Mouse (Mus musculus) liver, embryonic 14.5 days (tissue): ENCODE data around the gene Fbxl16. TPM values are rescaled to one million over a fixed set of nuclear protein-coding genes. Genes with fewer than 3 reads are reported as not detected.

Source experiments
- ATAC-seq: fragments of 200-750 bp; cut with Nextera tagmentation; 2 replicates; pipeline ENCODE4 v1.8.0; 2017; ENCODE audit warnings: moderate number of reproducible peaks, mild to moderate bottlenecking, moderate library complexity; ENCODE audit not compliant: insufficient read depth
- DNase-seq, 3 experiments: peaks; one replicate each; pipeline ENCODE4 v3.0.0-alpha.2; 2012 to 2013; ENCODE audit warnings: low read depth in 3 of 3, low spot score in 3 of 3
- H3K27ac ChIP-seq: fragments of 300-500 bp; sonication (generic); 2 replicates; pipeline ENCODE4 v1.5.1; 2014; ENCODE audit warnings: moderate library complexity, mild to moderate bottlenecking, control low read depth, inconsistent platforms
- H3K27me3 ChIP-seq: fragments of 300-500 bp; sonication (generic); 2 replicates; pipeline ENCODE4 v1.6.1; 2014; ENCODE audit warnings: mild to moderate bottlenecking, low read length, moderate library complexity; ENCODE audit not compliant: control insufficient read depth, insufficient read depth
- H3K36me3 ChIP-seq: fragments of 300-500 bp; sonication (generic); replicated peaks from 2 replicates; pipeline ENCODE4 v1.6.1; 2014; ENCODE audit warnings: low read depth; ENCODE audit not compliant: control insufficient read depth, insufficient read depth
- H3K4me1 ChIP-seq, 2 experiments: fragments of 200-500 bp in 1 of 2; fragments of 300-500 bp in 1 of 2; sonication (generic) in 1 of 2; replicated peaks; 2 replicates each; pipeline ENCODE4 v1.6.1; 2012 to 2014; ENCODE audit warnings: antibody characterized with exemption in 1 of 2, inconsistent platforms in 1 of 2, low read length in 1 of 2; ENCODE audit not compliant: control insufficient read depth in 2 of 2, insufficient read depth in 2 of 2
- H3K4me2 ChIP-seq: fragments of 300-500 bp; sonication (generic); 2 replicates; pipeline ENCODE4 v1.6.1; 2014; ENCODE audit warnings: low read depth, mild to moderate bottlenecking, control low read depth, moderate library complexity
- H3K4me3 ChIP-seq, 2 experiments: fragments of 200-500 bp in 1 of 2; fragments of 300-500 bp in 1 of 2; sonication (generic) in 1 of 2; 2 replicates each; pipeline ENCODE4 v1.5.1; 2012 to 2014; ENCODE audit warnings: low read depth in 2 of 2, low read length in 2 of 2, mild to moderate bottlenecking in 2 of 2, control low read depth in 1 of 2, inconsistent platforms in 1 of 2, moderate library complexity in 1 of 2; ENCODE audit not compliant: insufficient read depth in 1 of 2
- H3K9ac ChIP-seq: fragments of 300-500 bp; sonication (generic); replicated peaks from 2 replicates; pipeline ENCODE4 v1.6.1; 2014; ENCODE audit warnings: mild to moderate bottlenecking, control low read depth, moderate library complexity
- H3K9me3 ChIP-seq: fragments of 300-500 bp; sonication (generic); 2 replicates; pipeline ENCODE4 v1.6.1; 2016; ENCODE audit warnings: low read length, mixed read lengths; ENCODE audit not compliant: control insufficient read depth
- CTCF ChIP-seq: IDR thresholded peaks from 2 replicates; pipeline ENCODE4 v1.5.1; 2016; ENCODE audit warnings: antibody characterized with exemption, low read depth, control low read depth
- EP300 ChIP-seq: IDR thresholded peaks from 2 replicates; pipeline ENCODE4 v1.6.1; 2016; ENCODE audit warnings: antibody characterized with exemption, low read depth
- WGBS: fragments of 180-500 bp; shearing (Covaris S2); extraction: QIAGEN DNeasy Blood & Tissue Kit; methylation state at CpG from one replicate; pipeline ENCODE4 v1.1.7; 2014; ENCODE audit not compliant: insufficient replicate concordance; 5-methylcytosine and 5-hydroxymethylcytosine counted together
- polyA plus RNA-seq, 2 experiments: library from polyadenylated mRNA; depleted of rRNA in 1 of 2; stranded (reverse) in 1 of 2; unstranded in 1 of 2; fragments of >200 nt; fragmentation: Nextera tagmentation in 1 of 2; extraction: Ambion mirVana in 1 of 2; gene quantifications; 2 replicates each; pipeline versions ENCODE4 v1.2.1 to v1.2.3; 2012 to 2014

Gene Fbxl16
- polyA plus RNA-seq, 2 experiments = 0.04 TPM; not detected in 1

DNA sequence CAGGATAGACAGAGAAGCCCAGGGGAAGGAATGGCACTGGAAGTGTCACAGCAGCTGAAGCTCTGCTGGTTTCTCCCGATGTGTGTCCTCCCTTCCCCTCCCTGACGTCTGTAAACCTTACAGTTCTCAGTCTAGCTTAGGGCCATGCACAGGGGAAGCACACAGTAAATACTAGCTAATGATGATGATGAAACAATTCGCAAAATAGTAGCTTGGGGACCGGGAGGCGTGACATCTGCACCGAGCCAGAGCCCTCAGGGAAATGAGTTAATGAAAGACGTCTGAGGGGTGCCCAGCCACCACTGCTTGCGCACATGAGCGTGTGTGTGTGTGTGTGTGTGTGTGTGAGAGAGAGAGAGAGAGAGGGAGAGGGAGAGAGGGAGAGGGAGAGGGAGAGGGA lies 39.6 kb upstream of the Fbxl16 start:
- DNase-seq = no peak
- Histone ChIP-seq H3K4me3 (no peak overlapping the region), H3K27me3 (peaks cover 3% of the 10 kb centered on the region; the same call in 1 of the 2 replicates), H3K27ac (no peak overlapping the region), H3K9me3 (no peaks in the 10 kb centered on the region), H3K4me1 (peaks cover 1 to 3% of the 10 kb centered on the region in 2 experiments), H3K36me3 (no peaks in the 10 kb centered on the region), H3K4me2 (no peak overlapping the region), H3K9ac (no peak overlapping the region)
- ATAC-seq = no peak
- WGBS = 39% methylated on average over 9 of the region's 9 CpGs
- TF ChIP-seq EP300 (no peak), CTCF (no peak)

DNA sequence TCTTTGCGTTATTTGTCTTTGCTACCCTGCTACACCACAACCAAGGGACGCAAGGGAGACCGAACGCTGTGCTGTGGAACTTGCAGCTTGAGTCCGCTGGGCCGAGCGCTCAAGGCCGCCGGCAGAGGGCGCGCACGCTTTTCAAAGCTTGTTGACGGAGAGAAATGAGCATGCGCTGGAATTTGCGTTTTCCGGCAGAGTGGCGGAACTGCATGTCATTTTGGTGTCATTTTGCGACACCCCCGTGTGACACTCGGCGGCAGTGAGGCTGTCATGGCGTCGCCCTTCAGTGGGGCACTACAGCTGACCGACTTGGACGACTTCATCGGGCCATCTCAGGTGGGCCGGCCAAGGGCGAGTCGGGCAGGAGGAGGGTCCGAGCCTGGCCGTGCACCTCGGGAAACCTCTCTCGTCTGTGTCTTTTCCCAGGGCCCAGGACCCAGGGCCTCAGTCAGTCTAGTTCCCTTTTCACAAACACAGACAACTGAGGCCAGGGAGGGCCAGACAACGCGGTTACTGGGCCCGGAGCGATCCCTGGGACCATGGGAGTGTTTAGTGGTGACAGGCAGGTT lies 35.2 kb upstream of the Fbxl16 start, which contains the start of gene Narfl:
TSS of gene Narfl (plus strand) at position 228 of the 572 bp plus-strand sequence.
- Histone ChIP-seq H3K9ac (peak within 1 kb of the TSS; percentile 88), H3K27me3 (peaks cover 2% of the 10 kb centered on the region; the same call in 1 of the 2 replicates), H3K9me3 (no peaks in the 10 kb centered on the region), H3K4me3 (peak within 1 kb of the TSS; percentile 58 to 82), H3K4me2 (peak within 1 kb of the TSS; percentile 65), H3K36me3 (peaks cover 2% of the 10 kb centered on the region; the same call in 1 of the 2 replicates), H3K27ac (no peak within 1 kb of the TSS), H3K4me1 (peaks cover 3 to 7% of the 10 kb centered on the region in 2 experiments)
- ATAC-seq = peak; percentile 87
- peak; percentile 95 to 96 (median 95) for DNase-seq
- 0% methylated on average over 37 of the region's 37 CpGs for WGBS
- peak; percentile 99 for TF ChIP-seq CTCF
- no peak for TF ChIP-seq EP300

DNA sequence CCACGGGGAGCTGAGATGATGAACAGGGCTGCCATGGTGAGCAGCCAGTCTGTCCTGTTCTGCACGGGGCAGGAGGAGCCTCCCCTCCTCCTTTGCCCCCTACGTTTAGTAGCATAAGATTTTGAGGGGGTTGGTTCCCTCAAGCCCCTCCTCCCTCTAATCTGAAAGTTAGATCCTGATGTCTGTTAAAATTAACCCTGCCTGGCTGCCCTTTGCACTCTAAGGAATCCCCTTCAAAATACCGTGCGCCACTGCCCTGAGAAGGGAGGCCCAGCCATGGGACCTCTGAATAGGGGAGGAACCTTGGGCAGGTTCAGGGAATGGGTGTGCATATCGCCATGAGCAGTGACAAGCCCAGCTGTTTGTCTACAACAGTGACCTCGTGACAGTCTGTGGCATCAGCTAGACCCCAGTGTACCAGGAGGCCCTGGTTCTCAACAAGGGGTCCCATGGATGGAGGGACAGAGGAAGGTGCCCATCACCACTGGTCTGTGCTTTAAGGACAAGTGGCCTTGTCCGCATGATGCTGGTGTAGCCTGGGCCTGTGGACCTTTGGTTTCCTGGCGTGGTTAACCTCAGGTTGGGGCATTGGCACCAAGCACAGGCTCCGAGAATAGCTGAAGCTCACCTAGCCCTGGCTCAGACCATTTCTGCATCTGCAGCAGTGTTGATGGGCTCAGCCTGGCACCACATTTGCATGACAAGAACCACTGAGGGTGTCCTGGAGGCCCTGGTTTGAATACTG lies 33.4 kb upstream of the Fbxl16 start:
- H3K4me1 ChIP-seq = peaks cover 3 to 7% of the 10 kb centered on the region in 2 experiments
- H3K9me3 ChIP-seq = no peaks in the 10 kb centered on the region
- DNase-seq = no peak
- 69% methylated on average over 10 of the region's 10 CpGs for WGBS
- ATAC-seq = no peak
- no peaks in the 10 kb centered on the region for H3K27me3 ChIP-seq
- H3K4me3 ChIP-seq = no peak overlapping the region
- H3K9ac ChIP-seq = no peak overlapping the region
- TF ChIP-seq EP300 = no peak
- TF ChIP-seq CTCF = no peak
- H3K27ac ChIP-seq = no peak overlapping the region
- peaks cover 2% of the 10 kb centered on the region; the same call in 1 of the 2 replicates for H3K36me3 ChIP-seq
- no peak overlapping the region for H3K4me2 ChIP-seq

DNA sequence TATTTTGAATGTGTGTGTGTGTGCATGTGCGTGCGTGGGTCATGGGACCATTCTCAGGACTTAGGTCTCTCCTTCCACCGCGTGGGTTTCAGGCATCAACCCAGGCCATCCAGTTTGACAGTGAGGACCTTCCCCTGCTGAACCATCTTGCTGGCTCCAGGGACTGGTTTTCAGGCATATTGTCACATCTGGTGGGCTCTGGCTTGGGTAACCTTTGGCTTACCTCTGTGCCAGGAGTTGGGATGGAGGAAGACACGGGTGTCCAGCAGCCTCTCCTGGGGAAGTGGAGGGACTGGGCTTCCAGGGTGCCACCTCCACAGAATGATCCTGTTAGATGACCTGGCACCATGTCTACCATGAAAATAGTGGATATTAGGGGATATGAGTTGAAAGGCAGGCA lies 30.9 kb upstream of the Fbxl16 start:
- 89% methylated on average over 5 of the region's 5 CpGs for WGBS
- no peaks in the 10 kb centered on the region for H3K9me3 ChIP-seq
- peaks cover 3 to 7% of the 10 kb centered on the region in 2 experiments for H3K4me1 ChIP-seq
- DNase-seq = no peak
- H3K4me3 ChIP-seq = no peak overlapping the region
- no peak for ATAC-seq
- no peaks in the 10 kb centered on the region for H3K27me3 ChIP-seq
- H3K27ac ChIP-seq = no peak overlapping the region
- H3K36me3 ChIP-seq = peaks cover 10% of the 10 kb centered on the region
- TF ChIP-seq CTCF (no peak), EP300 (no peak)
- no peak overlapping the region for H3K4me2 ChIP-seq
- H3K9ac ChIP-seq = no peak overlapping the region

DNA sequence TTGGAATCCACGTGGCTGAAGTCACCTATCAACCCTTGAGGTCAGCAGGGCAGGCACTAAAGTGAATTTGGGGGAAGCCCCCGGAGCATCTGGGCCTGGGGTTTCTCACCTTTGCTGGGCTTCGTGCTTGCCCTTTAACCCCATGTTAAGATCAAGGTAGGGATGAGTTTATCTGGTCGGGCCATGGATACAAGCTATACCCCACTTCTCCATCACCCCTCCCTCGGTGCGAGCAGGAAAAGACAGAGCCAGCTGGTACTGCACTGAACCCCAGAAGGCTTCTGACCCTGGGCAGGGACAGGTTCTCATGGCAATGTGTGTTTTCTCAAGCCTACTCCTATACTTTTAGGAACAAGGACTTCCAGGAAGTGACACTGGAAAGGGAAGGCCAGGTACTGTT lies 27.5 kb upstream of the Fbxl16 start:
- no peak overlapping the region for H3K27ac ChIP-seq
- H3K9me3 ChIP-seq = no peaks in the 10 kb centered on the region
- no peaks in the 10 kb centered on the region for H3K27me3 ChIP-seq
- H3K4me3 ChIP-seq = no peak overlapping the region
- TF ChIP-seq CTCF (no peak), EP300 (no peak)
- H3K4me1 ChIP-seq = peaks cover 0 to 2% of the 10 kb centered on the region in 2 experiments; a peak in 1 of 4 replicates
- H3K36me3 ChIP-seq = peaks cover 10% of the 10 kb centered on the region
- ATAC-seq = no peak
- H3K4me2 ChIP-seq = no peak overlapping the region
- no peak overlapping the region for H3K9ac ChIP-seq
- WGBS = 74% methylated on average over 6 of the region's 6 CpGs
- no peak for DNase-seq
